Mouse (Mus musculus) forebrain, embryonic 11.5 days (tissue): ENCODE measurements around the gene Gstt2. TPM values are rescaled to one million over a fixed set of nuclear protein-coding genes. Genes with fewer than 3 reads are reported as not detected.
"Not testable (repeated sequence)": the region's sequence is repeated elsewhere in the genome, so short reads cannot be mapped to it uniquely, and the experiment has no call there.

ENCODE experiments used
- ATAC-seq: fragments of 200-750 bp; cut with Nextera tagmentation; replicated peaks from 2 replicates; pipeline ENCODE4 v1.8.0; 2017; ENCODE audit warnings: moderate TSS enrichment; ENCODE audit not compliant: low FRiP score
- DNase-seq: peaks from one replicate; pipeline ENCODE4 v3.0.0-alpha.2; 2017; ENCODE audit warnings: low spot score
- H3K27ac ChIP-seq: fragments of 300-500 bp; sonication (generic); 2 replicates; pipeline ENCODE4 v1.5.1; 2014; ENCODE audit warnings: low read depth, low read length
- H3K27me3 ChIP-seq: fragments of 300-500 bp; sonication (generic); 2 replicates; pipeline ENCODE4 v1.6.1; 2014; ENCODE audit warnings: mild to moderate bottlenecking, low read length, mixed read lengths; ENCODE audit not compliant: control insufficient read depth, insufficient read depth
- H3K36me3 ChIP-seq: fragments of 300-500 bp; sonication (generic); 2 replicates; pipeline ENCODE4 v1.6.1; 2014; ENCODE audit warnings: mild to moderate bottlenecking, low read length, moderate library complexity, mixed read lengths; ENCODE audit not compliant: control insufficient read depth, insufficient read depth
- H3K4me1 ChIP-seq: fragments of 300-500 bp; sonication (generic); replicated peaks from 2 replicates; pipeline ENCODE4 v1.6.1; 2014; ENCODE audit warnings: low read length, mixed read lengths; ENCODE audit not compliant: control insufficient read depth, insufficient read depth
- H3K4me2 ChIP-seq: fragments of 300-500 bp; sonication (generic); 2 replicates; pipeline ENCODE4 v1.6.1; 2014; ENCODE audit warnings: low read depth, mild to moderate bottlenecking, low read length, moderate library complexity, mixed read lengths; ENCODE audit not compliant: severe bottlenecking
- H3K4me3 ChIP-seq: fragments of 300-500 bp; sonication (generic); 2 replicates; pipeline ENCODE4 v1.5.1; 2014; ENCODE audit warnings: low read depth, low read length
- H3K9ac ChIP-seq: fragments of 300-500 bp; sonication (generic); 2 replicates; pipeline ENCODE4 v1.6.1; 2014; ENCODE audit warnings: low read length
- H3K9me3 ChIP-seq: fragments of 300-500 bp; sonication (generic); 2 replicates; pipeline ENCODE4 v1.6.1; 2016; ENCODE audit warnings: low read length, mixed read lengths; ENCODE audit not compliant: control insufficient read depth
- WGBS: fragments of 180-500 bp; shearing (Covaris S2); extraction: QIAGEN DNeasy Blood & Tissue Kit; methylation state at CpG from one replicate; pipeline ENCODE4 v1.1.7; 2014; 5-methylcytosine and 5-hydroxymethylcytosine counted together
- polyA plus RNA-seq: library from polyadenylated mRNA; unstranded; fragments of >200 nt; fragmentation: Nextera tagmentation; extraction: Ambion mirVana; gene quantifications from 2 replicates; pipeline ENCODE4 v1.2.1, GENCODE M21; 2014

Gstt2 gene
- polyA plus RNA-seq, 1 experiment from 2014 or later = 8.8 TPM

DNA sequence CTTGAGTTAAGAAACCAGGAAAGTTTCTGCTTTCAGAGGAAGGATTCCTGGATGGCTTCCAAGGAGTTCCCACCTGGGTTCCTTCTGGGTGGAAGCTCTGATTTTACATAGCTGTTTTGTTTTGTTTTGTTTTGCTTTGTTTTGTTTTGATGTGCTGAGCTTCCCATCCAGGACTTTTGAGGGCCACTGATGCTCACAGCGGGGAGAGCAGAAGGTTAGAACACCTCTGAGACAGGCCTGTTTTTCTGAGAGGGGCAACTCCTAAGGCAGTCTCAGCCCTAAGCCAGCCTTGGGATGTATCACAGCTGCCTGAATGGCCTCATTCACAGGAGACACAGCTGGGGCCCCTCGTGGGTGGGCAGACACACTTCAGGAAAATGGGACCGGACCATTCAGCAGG lies 14.5 kb upstream of the Gstt2 start:
- DNase-seq = no peak
- 41% methylated on average over 3 of the region's 3 CpGs for WGBS
- H3K36me3 ChIP-seq = no peaks in the 10 kb centered on the region
- H3K27ac ChIP-seq = no peak overlapping the region
- H3K4me2 ChIP-seq = no peak overlapping the region
- H3K4me3 ChIP-seq = no peak overlapping the region
- H3K4me1 ChIP-seq = no peaks in the 10 kb centered on the region; the same call in 1 of the 2 replicates
- no peaks in the 10 kb centered on the region for H3K9me3 ChIP-seq
- no peak for ATAC-seq
- no peaks in the 10 kb centered on the region for H3K27me3 ChIP-seq
- no peak overlapping the region for H3K9ac ChIP-seq

DNA sequence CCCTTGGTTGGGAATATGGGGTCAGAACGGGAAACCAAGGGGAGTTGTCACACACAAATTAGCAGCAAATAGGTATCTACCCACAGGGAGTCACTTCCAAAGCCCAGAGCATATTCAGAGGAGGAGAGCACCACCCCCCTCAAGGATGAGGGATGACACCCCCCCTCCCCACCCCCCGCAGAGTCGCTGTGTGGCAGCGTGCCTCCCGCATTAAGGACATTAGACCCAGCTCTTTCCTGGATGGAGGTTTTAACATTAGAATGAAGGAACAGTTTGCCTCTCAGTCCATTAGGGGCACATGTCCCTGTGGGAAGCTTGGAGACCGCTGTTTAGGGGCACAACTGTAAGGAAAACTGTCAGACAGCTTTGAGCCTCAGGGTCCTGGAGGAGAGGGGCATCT lies 13.9 kb upstream of the Gstt2 start:
- Histone ChIP-seq H3K4me1 (no peaks in the 10 kb centered on the region; the same call in 1 of the 2 replicates), H3K4me2 (no peak overlapping the region), H3K9ac (no peak overlapping the region), H3K9me3 (no peaks in the 10 kb centered on the region), H3K4me3 (no peak overlapping the region), H3K27me3 (no peaks in the 10 kb centered on the region), H3K27ac (no peak overlapping the region), H3K36me3 (no peaks in the 10 kb centered on the region)
- DNase-seq (no peak), ATAC-seq (no peak)
- 9% methylated on average over 6 of the region's 6 CpGs for WGBS

DNA sequence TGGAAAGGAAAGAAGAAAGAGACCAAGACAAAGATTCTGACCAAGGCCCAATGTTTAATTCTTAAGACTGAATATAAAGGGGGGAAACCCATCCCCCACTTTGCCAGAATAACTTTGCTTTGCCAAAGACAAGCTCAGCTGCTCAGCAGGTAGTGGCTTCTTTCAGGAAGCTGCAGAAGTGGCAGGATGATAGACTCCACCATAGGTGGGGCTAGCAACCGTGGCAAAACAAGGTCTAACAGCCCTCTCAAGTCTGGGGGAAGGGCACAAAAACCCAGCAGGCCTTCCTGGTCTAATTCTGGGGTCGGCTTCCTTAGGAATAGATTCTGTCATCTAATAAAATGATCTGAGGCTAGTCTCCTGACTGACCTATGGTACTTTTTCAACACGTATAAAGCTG lies 11.2 kb upstream of the Gstt2 start:
- no peak for DNase-seq
- Histone ChIP-seq H3K27me3 (no peaks in the 10 kb centered on the region), H3K27ac (no peak overlapping the region), H3K4me1 (no peaks in the 10 kb centered on the region; the same call in 1 of the 2 replicates), H3K9me3 (no peaks in the 10 kb centered on the region), H3K9ac (no peak overlapping the region), H3K4me2 (no peak overlapping the region), H3K4me3 (no peak overlapping the region), H3K36me3 (no peaks in the 10 kb centered on the region)
- no peak for ATAC-seq
- 27% methylated on average over 3 of the region's 3 CpGs for WGBS

GRCm38 (mm10) chr10:75845306-75845930 lies 8.2 kb upstream of the Gstt2 start:
- 76% methylated on average over 6 of the region's 6 CpGs for WGBS
- H3K9ac ChIP-seq = no peak overlapping the region
- DNase-seq = no peak
- H3K27ac ChIP-seq = no peak overlapping the region
- no peak for ATAC-seq
- H3K4me1 ChIP-seq = no peaks in the 10 kb centered on the region; the same call in 1 of the 2 replicates
- no peaks in the 10 kb centered on the region for H3K9me3 ChIP-seq
- H3K36me3 ChIP-seq = no peaks in the 10 kb centered on the region
- no peak overlapping the region for H3K4me2 ChIP-seq
- no peaks in the 10 kb centered on the region for H3K27me3 ChIP-seq
- no peak overlapping the region for H3K4me3 ChIP-seq

DNA sequence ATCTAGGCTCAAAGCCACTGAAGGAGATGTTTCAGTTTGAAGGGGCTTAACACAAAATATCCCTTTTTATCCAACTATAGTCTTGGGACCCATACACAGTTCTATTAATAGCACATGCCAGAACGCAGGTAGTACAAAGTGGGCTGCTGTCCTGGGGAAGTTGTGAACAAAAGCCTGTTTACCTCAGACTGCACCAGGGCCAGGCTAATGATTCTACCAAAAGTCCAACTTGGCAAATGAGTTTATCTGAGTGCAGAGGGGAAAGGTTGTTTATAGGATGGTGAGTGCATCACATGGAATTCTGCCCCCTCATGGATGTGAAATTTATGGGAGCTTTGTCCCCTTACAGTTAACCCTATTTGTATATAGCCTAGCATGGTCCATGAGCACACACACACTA lies 7.6 kb upstream of the Gstt2 start:
- no peak for DNase-seq
- 61% methylated on average over 1 of the region's 1 CpGs for WGBS
- H3K4me3 ChIP-seq = no peak overlapping the region
- no peaks in the 10 kb centered on the region for H3K9me3 ChIP-seq
- ATAC-seq = no peak
- H3K9ac ChIP-seq = no peak overlapping the region
- H3K4me2 ChIP-seq = no peak overlapping the region
- no peaks in the 10 kb centered on the region for H3K27me3 ChIP-seq
- H3K27ac ChIP-seq = no peak overlapping the region
- no peaks in the 10 kb centered on the region for H3K36me3 ChIP-seq
- no peaks in the 10 kb centered on the region; the same call in 1 of the 2 replicates for H3K4me1 ChIP-seq

GRCm38 (mm10) chr10:75843898-75844297 lies 6.7 kb upstream of the Gstt2 start:
- WGBS = 85% methylated on average over 6 of the region's 6 CpGs

GRCm38 (mm10) chr10:75839092-75839491 lies 1.9 kb upstream of the Gstt2 start:
- ATAC-seq = no peak
- Histone ChIP-seq H3K4me2 (no peak overlapping the region), H3K9ac (no peak overlapping the region), H3K27ac (no peak overlapping the region), H3K9me3 (no peaks in the 10 kb centered on the region), H3K27me3 (peaks cover 10% of the 10 kb centered on the region; the same call in 1 of the 2 replicates), H3K4me3 (no peak overlapping the region), H3K36me3 (no peaks in the 10 kb centered on the region), H3K4me1 (no peaks in the 10 kb centered on the region; the same call in 1 of the 2 replicates)
- 91% methylated on average over 10 of the region's 10 CpGs for whole genome bisulfite sequencing
- no peak for DNase-seq

More at GRCm38 (mm10) chr10:75843898-75844297, 6.7 kb upstream of the Gstt2 start:
- not testable (repeated sequence) for H3K4me2 ChIP-seq, H3K27ac ChIP-seq, DNase-seq, H3K4me3 ChIP-seq, H3K36me3 ChIP-seq, H3K27me3 ChIP-seq, H3K4me1 ChIP-seq, ATAC-seq, H3K9me3 ChIP-seq, H3K9ac ChIP-seq

DNA sequence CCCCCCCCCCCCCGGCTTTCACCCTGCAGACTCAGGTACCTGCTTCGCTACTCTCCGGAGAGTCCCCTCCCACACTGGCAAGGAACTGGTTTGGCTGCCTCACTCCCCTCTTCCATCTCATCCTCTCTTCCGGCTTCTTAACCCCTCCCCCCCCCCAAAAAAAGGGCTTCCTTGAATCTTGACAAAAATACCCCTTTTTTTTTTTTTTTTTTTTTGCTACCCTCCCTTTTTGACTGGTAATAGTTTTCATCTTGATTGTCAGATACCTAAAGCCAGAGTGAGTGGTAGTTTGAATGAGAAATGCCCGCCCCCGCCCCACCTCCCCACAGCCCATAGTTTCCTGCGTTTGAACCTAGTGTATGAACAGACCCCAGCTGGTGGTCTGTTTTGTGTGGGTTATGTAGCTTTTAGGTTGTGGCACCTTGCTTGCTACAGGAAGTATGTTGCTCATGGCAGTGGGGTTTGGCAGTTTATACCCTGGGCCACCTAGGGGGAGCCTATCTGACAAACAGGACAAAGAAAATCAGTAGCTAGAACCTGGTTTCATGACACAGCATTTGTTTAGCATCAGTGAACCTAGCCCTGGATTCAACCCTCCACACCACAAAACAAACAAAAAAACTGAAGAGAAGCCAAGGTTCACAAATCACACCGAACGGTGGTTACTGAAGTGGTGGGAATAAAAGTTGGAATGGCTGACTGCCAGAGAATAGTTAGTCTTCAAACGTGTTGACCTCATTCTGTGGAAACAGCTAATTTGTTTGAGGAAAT lies 1.3 kb downstream of the Gstt2 start:
- 24% methylated on average over 9 of the region's 10 CpGs for WGBS
- Histone ChIP-seq H3K27ac (no peak overlapping the region), H3K4me2 (peak overlapping the region; percentile 57; the same call in 1 of the 2 replicates), H3K9ac (no peak overlapping the region), H3K4me1 (peaks cover 4% of the 10 kb centered on the region), H3K4me3 (peak overlapping the region; percentile 9; the same call in 1 of the 2 replicates), H3K9me3 (no peaks in the 10 kb centered on the region), H3K36me3 (no peaks in the 10 kb centered on the region), H3K27me3 (peaks cover 14% of the 10 kb centered on the region; the same call in 1 of the 2 replicates)
- DNase-seq = no peak
- no peak for ATAC-seq
